Mouse (Mus musculus): Measurements from ENCODE around the gene Rpa2. TPM values are rescaled to one million over a fixed set of nuclear protein-coding genes. Genes with fewer than 3 reads are reported as not detected.
"Not testable (repeated sequence)": the region's sequence is repeated elsewhere in the genome, so short reads cannot be mapped to it uniquely, and the experiment has no call there.

Gene Rpa2
- polyA plus RNA-seq, 1 experiment from 2014 or later = 143 TPM

GRCm38 (mm10) chr4:132798028-132798427 is 29.9 kb downstream of the Rpa2 start:
- no peak overlapping the region for H3K9ac ChIP-seq
- WGBS = 71% methylated on average over 4 of the region's 4 CpGs
- ATAC-seq (ENCODE audit: low FRiP score) = no peak

GRCm38 (mm10) chr4:132798666-132799065 is 30.5 kb downstream of the Rpa2 start:
- not testable (repeated sequence) for H3K4me2 ChIP-seq; ATAC-seq (ENCODE audit: low FRiP score); H3K27ac ChIP-seq; H3K4me3 ChIP-seq (replicated peaks); H3K36me3 ChIP-seq (replicated peaks); H3K9me3 ChIP-seq; H3K4me1 ChIP-seq; H3K9ac ChIP-seq
- WGBS = 88% methylated on average over 3 of the region's 3 CpGs
- peaks cover 28% of the 10 kb centered on the region for H3K27me3 ChIP-seq

More at GRCm38 (mm10) chr4:132798028-132798427, 29.9 kb downstream of the Rpa2 start:
- Histone ChIP-seq H3K4me3 (replicated peaks) (no peak overlapping the region), H3K36me3 (replicated peaks) (no peaks in the 10 kb centered on the region), H3K4me1 (peaks cover 6% of the 10 kb centered on the region), H3K4me2 (no peak overlapping the region), H3K9me3 (no peaks in the 10 kb centered on the region), H3K27me3 (peaks cover 28% of the 10 kb centered on the region), H3K27ac (no peak overlapping the region)

DNA sequence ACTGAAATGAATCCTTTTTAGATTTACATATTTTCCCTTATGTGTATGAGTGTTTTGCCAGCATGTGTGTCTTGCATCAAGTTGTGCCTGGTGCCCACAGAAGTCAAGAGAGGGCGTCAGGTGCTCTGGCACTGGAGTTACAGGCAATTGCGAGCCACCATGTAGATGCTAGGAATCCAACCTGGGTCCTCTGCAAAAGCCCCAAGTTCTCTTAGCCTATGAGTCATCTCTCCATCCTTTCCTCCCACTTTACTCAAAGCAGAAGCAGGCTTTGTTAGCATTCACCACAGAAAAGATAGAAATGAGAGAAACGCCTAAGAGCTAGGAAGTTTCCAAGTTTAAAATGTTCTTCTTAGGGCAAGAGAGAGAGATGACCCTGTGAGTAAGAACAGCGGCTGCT is 31.7 kb downstream of the Rpa2 start:
- Histone ChIP-seq H3K9ac (no peak overlapping the region), H3K27me3 (peaks cover 19% of the 10 kb centered on the region), H3K9me3 (no peaks in the 10 kb centered on the region), H3K27ac (no peak overlapping the region), H3K36me3 (replicated peaks) (no peaks in the 10 kb centered on the region), H3K4me2 (no peak overlapping the region), H3K4me1 (peaks cover 6% of the 10 kb centered on the region), H3K4me3 (replicated peaks) (no peak overlapping the region)
- ATAC-seq (ENCODE audit: low FRiP score) = no peak
- whole genome bisulfite sequencing = 89% methylated on average over 4 of the region's 4 CpGs

GRCm38 (mm10) chr4:132801176-132802077 is 33.3 kb downstream of the Rpa2 start:
- no peak overlapping the region for H3K9ac ChIP-seq
- H3K9me3 ChIP-seq = no peaks in the 10 kb centered on the region
- no peak overlapping the region for H3K27ac ChIP-seq
- H3K36me3 ChIP-seq (replicated peaks) = no peaks in the 10 kb centered on the region
- H3K27me3 ChIP-seq = peaks cover 4% of the 10 kb centered on the region
- no peak overlapping the region for H3K4me3 ChIP-seq (replicated peaks)
- H3K4me2 ChIP-seq = no peak overlapping the region
- 89% methylated on average over 18 of the region's 18 CpGs for WGBS
- no peaks in the 10 kb centered on the region for H3K4me1 ChIP-seq
- ATAC-seq (ENCODE audit: low FRiP score) = no peak

DNA sequence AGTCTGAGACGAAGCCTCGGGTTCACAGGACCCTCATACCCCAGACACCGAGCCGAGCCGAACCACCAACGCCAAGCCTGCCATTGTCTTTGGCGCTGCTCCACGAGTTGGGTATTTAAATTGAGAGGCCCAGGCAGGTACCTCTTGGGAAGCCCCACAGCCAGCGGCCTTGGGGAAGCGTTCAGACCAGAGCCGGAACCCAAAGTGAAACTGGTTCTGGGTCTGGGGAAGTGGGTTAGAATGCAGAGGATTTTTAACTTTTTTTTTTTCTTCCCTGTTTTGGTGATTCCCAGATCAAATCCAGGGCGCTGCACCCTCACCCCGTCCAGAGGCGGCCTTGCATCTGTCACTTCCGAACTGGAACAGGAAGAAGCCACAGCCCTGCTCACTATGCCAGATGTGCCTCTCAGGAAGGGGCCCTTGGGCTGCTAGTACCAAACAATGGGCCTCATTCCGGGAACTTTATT is 34.1 kb downstream of the Rpa2 start:
- ATAC-seq (ENCODE audit: low FRiP score) = no peak
- no peaks in the 10 kb centered on the region for H3K9me3 ChIP-seq
- H3K27ac ChIP-seq = no peak overlapping the region
- H3K9ac ChIP-seq = no peak overlapping the region
- no peaks in the 10 kb centered on the region for H3K36me3 ChIP-seq (replicated peaks)
- no peak overlapping the region for H3K4me3 ChIP-seq (replicated peaks)
- H3K4me2 ChIP-seq = no peak overlapping the region
- WGBS = 77% methylated on average over 16 of the region's 16 CpGs
- no peaks in the 10 kb centered on the region for H3K4me1 ChIP-seq
- no peaks in the 10 kb centered on the region for H3K27me3 ChIP-seq

- Histone ChIP-seq H3K4me2 (no peak overlapping the region), H3K27me3 (no peaks in the 10 kb centered on the region), H3K27ac (no peak overlapping the region), H3K9me3 (no peaks in the 10 kb centered on the region), H3K4me3 (replicated peaks) (no peak overlapping the region), H3K36me3 (replicated peaks) (no peaks in the 10 kb centered on the region), H3K4me1 (no peaks in the 10 kb centered on the region), H3K9ac (no peak overlapping the region)
- 94% methylated on average over 5 of the region's 5 CpGs for whole genome bisulfite sequencing
- no peak for ATAC-seq (ENCODE audit: low FRiP score)
These were observed 35.1 kb downstream of the Rpa2 start for GRCm38 (mm10) chr4:132803212-132803611.

- Histone ChIP-seq H3K4me3 (replicated peaks) (no peak overlapping the region), H3K36me3 (replicated peaks) (no peaks in the 10 kb centered on the region), H3K9ac (no peak overlapping the region), H3K27me3 (no peaks in the 10 kb centered on the region), H3K4me1 (no peaks in the 10 kb centered on the region), H3K4me2 (no peak overlapping the region), H3K9me3 (no peaks in the 10 kb centered on the region), H3K27ac (no peak overlapping the region)
- 96% methylated on average over 7 of the region's 7 CpGs for WGBS
- no peak for ATAC-seq (ENCODE audit: low FRiP score)
These were observed 35.7 kb downstream of the Rpa2 start for GRCm38 (mm10) chr4:132803876-132804275.

DNA sequence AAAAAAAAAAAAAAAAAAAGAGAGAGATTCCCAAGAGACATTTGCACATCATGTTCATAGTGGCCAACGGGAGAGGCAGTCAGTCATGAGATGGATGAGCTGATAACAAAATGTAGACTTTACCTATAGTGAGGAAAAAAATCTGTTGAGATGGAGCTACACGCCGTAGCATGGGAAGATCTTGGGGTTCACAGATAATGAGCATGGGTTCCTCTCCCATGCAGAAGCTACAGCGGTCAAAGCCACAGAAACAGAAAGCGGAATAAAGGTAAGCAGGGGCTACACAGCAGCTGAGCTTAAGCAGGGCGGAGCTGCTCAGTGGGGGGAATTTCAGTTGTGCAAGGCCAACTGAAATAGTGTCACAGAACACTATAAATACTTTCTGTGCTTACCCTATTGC is 36.2 kb downstream of the Rpa2 start:
- WGBS = 96% methylated on average over 6 of the region's 6 CpGs
- no peak for ATAC-seq (ENCODE audit: low FRiP score)
- no peaks in the 10 kb centered on the region for H3K4me1 ChIP-seq
- no peaks in the 10 kb centered on the region for H3K27me3 ChIP-seq
- no peaks in the 10 kb centered on the region for H3K36me3 ChIP-seq (replicated peaks)
- no peak overlapping the region for H3K9ac ChIP-seq
- H3K4me3 ChIP-seq (replicated peaks) = no peak overlapping the region
- H3K4me2 ChIP-seq = no peak overlapping the region
- H3K27ac ChIP-seq = no peak overlapping the region
- H3K9me3 ChIP-seq = no peaks in the 10 kb centered on the region

GRCm38 (mm10) chr4:132805146-132805545 is 37.0 kb downstream of the Rpa2 start:
- Histone ChIP-seq H3K27ac (no peak overlapping the region), H3K4me3 (replicated peaks) (no peak overlapping the region), H3K4me2 (no peak overlapping the region), H3K36me3 (replicated peaks) (no peaks in the 10 kb centered on the region), H3K9ac (no peak overlapping the region), H3K9me3 (no peaks in the 10 kb centered on the region), H3K4me1 (no peaks in the 10 kb centered on the region), H3K27me3 (no peaks in the 10 kb centered on the region)
- ATAC-seq (ENCODE audit: low FRiP score) = no peak
- 88% methylated on average over 5 of the region's 5 CpGs for WGBS

DNA sequence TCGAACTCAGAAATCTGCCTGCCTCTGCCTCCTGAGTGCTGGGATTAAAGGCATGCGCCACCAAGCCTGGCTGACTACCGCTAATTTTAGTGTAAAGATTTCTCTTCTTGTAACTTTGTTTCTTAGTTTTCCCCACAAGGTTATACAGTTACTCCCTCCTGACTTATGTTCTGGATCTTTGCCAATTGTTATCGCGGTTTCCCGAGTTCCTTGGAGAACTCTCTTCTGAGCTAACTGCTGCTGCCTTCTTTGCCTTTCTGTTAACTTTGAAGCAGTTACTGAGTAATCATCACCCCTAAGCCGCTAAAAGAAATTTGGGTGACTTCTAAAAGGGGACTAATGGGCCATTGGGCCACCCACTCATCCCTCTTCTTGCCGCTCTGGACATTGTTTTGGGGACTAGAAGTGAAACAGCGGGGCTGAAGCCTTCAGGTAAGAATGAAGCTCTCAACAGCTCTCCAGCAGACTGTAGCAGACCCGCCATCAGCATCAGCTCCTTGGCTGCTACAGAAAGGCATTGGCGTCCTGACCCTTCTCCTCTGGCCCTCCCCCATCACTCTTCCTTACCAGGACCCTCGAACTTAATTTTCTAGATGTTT is 37.6 kb downstream of the Rpa2 start:
- no peak for ATAC-seq (ENCODE audit: low FRiP score)
- H3K9ac ChIP-seq = no peak overlapping the region
- no peaks in the 10 kb centered on the region for H3K36me3 ChIP-seq (replicated peaks)
- no peak overlapping the region for H3K4me3 ChIP-seq (replicated peaks)
- H3K4me2 ChIP-seq = no peak overlapping the region
- WGBS = 91% methylated on average over 12 of the region's 12 CpGs
- H3K27ac ChIP-seq = no peak overlapping the region
- H3K9me3 ChIP-seq = peaks cover under 1% of the 10 kb centered on the region; the same call in 1 of the 2 replicates
- no peaks in the 10 kb centered on the region for H3K4me1 ChIP-seq
- H3K27me3 ChIP-seq = no peaks in the 10 kb centered on the region

GRCm38 (mm10) chr4:132806620-132807191 is 38.6 kb downstream of the Rpa2 start:
- 94% methylated on average over 7 of the region's 7 CpGs for WGBS
- Histone ChIP-seq H3K27me3 (no peaks in the 10 kb centered on the region), H3K9ac (no peak overlapping the region), H3K27ac (no peak overlapping the region), H3K4me2 (no peak overlapping the region), H3K9me3 (peaks cover 4% of the 10 kb centered on the region; the same call in 1 of the 2 replicates), H3K36me3 (replicated peaks) (no peaks in the 10 kb centered on the region), H3K4me1 (no peaks in the 10 kb centered on the region), H3K4me3 (replicated peaks) (no peak overlapping the region)
- ATAC-seq (ENCODE audit: low FRiP score) = no peak

GRCm38 (mm10) chr4:132807771-132808641 is 39.9 kb downstream of the Rpa2 start:
- Histone ChIP-seq H3K4me3 (replicated peaks) (no peak overlapping the region), H3K4me1 (no peaks in the 10 kb centered on the region), H3K27ac (no peak overlapping the region), H3K36me3 (replicated peaks) (no peaks in the 10 kb centered on the region), H3K4me2 (no peak overlapping the region), H3K9ac (no peak overlapping the region), H3K27me3 (no peaks in the 10 kb centered on the region), H3K9me3 (peaks cover 4% of the 10 kb centered on the region; the same call in 1 of the 2 replicates)
- ATAC-seq (ENCODE audit: low FRiP score) = no peak
- WGBS = 85% methylated on average over 5 of the region's 5 CpGs
